Mouse (Mus musculus) bone marrow macrophage, adult 2 months (primary cell): ENCODE data around the gene Trim9.

Experiments used
- CTCF ChIP-seq: IDR thresholded peaks from 2 replicates; pipeline ENCODE4 v1.5.1; 2012; ENCODE audit warnings: low read depth, mild to moderate bottlenecking, low read length, moderate library complexity
- POLR2A ChIP-seq: IDR thresholded peaks from 2 replicates; pipeline ENCODE4 v1.6.1; 2012; ENCODE audit warnings: mild to moderate bottlenecking, low read depth, low read length, borderline replicate concordance

DNA sequence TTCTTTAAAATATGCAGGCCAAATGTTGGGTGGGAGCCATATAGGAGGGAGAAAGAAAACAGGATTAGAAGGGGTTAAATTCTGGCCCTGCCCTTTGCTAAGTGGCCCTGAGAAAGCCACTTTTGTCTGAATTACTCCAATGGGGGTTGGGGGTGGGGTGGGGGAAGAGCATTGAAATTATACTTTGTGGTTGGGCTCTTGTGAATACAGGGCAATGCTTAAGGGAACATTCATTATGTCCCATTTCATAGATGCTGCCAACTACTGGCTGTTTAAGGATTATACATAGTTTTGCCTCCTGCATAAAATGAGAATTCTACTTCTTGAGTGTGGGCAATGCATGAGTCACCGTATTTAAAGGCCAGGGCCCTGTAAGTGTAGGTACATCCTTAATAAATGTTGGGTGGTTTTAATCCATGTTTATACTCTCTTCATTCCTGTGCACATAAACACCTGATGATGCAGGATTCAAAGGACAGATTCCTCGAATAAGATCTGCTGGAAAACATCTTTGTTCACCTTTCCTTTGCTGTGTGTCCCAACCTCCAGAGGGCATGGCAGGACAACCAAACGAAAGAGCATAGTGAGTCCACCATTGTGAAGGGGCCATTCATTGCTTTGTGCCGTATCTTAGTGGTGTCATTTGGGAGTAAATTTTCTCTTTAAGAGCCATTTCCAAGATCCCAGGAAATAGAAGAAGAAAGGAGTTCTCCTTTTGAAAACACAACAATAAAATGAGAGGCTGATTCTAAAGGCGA is 53.3 kb downstream of the Trim9 start:
- no peak for TF ChIP-seq POLR2A
- no peak for TF ChIP-seq CTCF
